Mouse (Mus musculus) mouse embryonic stem cell (cell line): ENCODE results near the gene Itga6.
"Not testable (repeated sequence)": the region's sequence is repeated elsewhere in the genome, so short reads cannot be mapped to it uniquely, and the experiment has no call there.

Experiments
- in situ Hi-C, 2 experiments: fragments of 300-500 bp; cut with MboI; formaldehyde crosslinking; loops; 1 replicate in 1 of 2; 3 replicates in 1 of 2; pipeline ENCODE4 v1.14.3; 2019 to 2020; ENCODE audit warnings: low sequenced_read_pairs in 2 of 2, low pct_unique_long_range_greater_than_20kb in 1 of 2, mixed read lengths in 1 of 2; ENCODE audit not compliant: unreplicated experiment in 1 of 2

The Itga6 gene

DNA sequence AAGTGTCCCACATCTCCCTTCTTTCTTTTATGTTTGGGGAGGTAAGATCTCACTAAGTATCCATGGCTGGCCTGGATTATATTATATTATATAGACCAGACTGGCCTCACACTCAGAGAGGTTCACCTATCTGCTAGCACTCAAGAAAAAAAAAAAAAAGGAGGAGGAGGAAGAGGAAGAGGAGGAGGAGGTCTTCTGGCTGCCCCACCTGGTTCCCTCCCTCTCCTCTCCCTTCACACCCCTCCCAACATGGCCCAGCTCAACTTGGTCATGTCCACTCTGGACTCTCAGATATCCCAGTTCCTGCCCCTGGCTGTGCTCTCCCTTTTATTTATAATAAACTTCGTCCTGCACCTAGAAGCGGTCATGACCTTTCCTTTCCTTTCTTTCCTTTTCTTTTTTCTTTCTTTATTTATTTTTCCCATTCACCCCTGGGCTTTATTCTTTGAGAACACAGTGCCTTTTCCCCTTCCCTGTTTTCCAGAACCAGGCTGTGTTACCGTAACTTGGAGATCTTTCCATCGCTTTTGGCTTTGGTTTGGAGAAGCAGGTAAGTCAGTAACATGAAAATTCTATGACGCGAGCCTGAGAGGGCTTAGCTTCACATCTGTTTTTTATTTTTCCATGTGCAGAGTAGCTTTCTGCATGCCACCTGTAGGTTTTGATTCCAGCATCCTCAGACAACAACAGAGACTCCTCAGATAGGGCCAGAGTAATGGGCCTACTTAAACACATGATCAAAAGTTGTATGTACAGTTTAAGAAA lies at the start of gene Itga6:
Gene Itga6, plus strand, starts transcription at position 7 of the 765 bp plus-strand sequence.
- in situ Hi-C loops: loop anchor here in 1 of 2 experiments (5.0 kb wide), 1 partner anchor 52 kb away; no protein-coding TSS in a partner anchor

- in situ Hi-C loops: no loop called here
Observed at GRCm38 (mm10) chr2:71696776-71697175, 48.6 kb upstream of the Itga6 start.

- in situ Hi-C loops: no loop called here
Observed at GRCm38 (mm10) chr2:71697408-71698336, 47.7 kb upstream of the Itga6 start.

- in situ Hi-C loops: no loop called here
Observed at GRCm38 (mm10) chr2:71698366-71698765, 47.0 kb upstream of the Itga6 start.

GRCm38 (mm10) chr2:71698942-71699341 lies 46.5 kb upstream of the Itga6 start:
- in situ Hi-C loops: no loop called here

DNA sequence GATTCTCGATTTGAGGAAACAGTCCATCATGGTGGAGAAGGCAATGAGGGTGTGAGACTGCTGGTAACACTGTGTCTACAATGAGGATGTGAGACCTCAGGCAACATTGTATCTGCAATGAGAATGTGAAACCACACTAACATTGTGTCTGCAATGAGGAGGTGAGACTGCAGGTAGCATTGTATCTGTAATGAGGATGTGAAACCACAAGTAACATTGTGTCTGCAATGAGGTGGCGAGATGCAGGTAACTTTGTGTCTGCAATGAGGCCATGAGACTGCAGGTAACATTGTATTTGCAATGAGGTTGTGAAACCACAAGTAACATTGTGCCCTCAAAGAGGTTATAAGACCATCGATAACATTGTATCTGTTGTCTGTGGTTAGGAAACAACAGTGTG lies 44.1 kb upstream of the Itga6 start:
- in situ Hi-C loops: no loop called here

DNA sequence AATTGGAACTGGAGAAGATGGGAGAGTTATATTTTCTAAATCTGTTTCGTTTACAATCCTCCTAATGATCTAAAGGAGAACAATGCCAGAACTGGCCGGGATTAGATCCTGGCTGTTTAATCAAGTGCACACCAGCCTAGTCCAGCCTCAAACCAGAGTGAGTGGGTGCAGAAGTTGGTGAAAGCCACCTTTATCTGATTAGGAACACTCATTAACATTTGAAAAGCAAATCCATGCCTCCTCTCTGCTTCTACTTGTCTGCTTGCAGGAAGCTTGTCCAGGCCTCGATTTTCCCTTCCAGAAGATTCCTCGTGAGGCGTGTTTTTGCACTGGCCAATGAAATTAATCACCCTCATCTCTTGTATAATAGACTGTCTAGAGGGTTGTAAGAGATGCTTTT lies 41.1 kb upstream of the Itga6 start:
- in situ Hi-C loops: no loop called here

DNA sequence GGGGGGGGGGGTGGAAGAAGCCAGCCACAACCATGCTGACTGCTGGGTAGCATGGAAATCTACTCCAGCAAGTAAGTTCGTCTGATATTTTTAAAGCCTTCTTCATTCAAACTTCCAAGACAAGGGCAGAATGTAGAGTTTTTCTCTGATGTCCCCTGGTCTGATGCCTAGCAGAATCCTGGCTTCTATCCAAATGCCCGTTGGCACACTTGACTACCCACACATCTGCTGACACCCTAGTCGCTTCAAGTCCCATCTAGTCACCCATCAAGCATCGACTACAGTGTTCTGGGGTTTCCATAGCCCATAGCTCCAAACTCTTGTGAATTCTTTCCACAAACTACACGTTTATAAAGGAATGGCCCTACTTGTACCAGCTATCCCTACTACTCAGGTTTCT lies 36.5 kb upstream of the Itga6 start:
- in situ Hi-C loops: no loop called here

GRCm38 (mm10) chr2:71711640-71712039 lies 33.8 kb upstream of the Itga6 start:
- in situ Hi-C loops: no loop called here

GRCm38 (mm10) chr2:71714416-71714815 lies 31.0 kb upstream of the Itga6 start:
- in situ Hi-C loops: no loop called here

GRCm38 (mm10) chr2:71719005-71719386 lies 26.4 kb upstream of the Itga6 start:
- in situ Hi-C loops: no loop called here

DNA sequence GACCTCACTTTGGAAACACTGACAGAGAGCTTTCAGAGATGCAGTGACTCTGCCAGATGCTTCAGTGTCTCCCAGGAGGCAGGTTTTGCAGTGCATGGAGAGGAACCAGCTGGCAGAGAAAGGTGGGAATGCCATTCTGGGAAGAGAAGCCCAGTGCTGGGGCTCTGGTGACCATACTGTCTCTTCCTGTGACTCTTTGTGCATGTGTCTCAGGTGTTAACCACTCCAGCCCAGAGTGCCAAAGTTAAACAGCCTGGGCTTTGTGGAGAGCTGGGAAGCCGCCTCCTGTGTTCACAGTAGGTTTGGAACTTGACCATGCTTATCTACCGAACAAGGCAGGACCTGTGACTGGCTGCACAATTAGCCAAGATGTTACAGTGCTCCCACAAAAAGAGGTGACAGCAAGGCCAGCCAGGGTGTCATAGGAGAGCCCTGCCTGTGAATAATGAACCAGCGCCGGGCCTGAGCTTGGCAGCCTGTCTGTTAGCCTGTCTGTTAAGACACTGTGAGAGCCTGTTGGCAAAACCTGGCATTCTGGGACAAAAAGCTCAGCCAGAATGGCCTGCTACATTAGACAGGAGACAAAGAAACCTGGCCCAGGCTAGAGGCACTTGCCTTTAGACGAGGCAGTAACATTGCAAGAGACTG lies 25.9 kb upstream of the Itga6 start:
- in situ Hi-C loops: no loop called here

DNA sequence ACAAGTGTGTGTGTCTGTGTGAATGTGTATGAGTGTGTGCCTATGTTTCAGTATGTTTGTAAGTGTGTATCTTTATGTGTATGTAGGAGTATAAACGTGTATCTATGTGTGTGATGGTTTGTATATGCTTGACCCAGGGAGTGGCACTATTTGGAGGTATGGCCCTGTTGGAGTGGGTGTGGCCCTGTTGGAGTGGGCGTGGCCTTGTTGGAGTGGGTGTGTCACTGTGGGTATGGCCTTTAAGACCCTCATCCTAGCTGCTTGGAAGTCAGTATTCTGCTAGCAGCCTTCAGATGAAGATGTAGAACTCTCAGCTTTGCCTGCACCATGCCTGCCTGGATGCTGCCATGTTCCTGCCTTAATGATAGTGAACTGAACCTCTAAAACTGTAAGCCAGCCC lies 24.9 kb upstream of the Itga6 start:
- in situ Hi-C loops: not testable (repeated sequence)

DNA sequence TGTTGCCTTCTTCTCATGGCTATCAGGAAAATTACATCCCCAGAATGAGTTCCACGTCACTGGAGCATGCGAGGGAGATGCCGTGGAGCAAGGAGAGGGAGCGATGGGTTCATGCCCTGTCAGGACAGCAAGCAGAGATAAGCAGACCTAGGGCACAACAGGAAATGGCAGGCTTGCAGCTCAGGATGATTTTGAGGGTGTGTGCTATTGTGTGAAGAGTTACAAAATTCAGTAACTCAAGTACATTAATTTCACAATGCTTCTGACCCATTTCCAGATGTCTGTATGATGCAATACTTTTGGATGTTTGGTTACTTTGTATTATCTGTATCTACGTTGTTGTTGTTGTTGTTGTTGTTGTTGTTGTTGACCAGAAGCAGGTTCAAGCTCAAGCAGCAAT lies 22.5 kb upstream of the Itga6 start:
- in situ Hi-C loops: no loop called here

GRCm38 (mm10) chr2:71723623-71724022 lies 21.8 kb upstream of the Itga6 start:
- in situ Hi-C loops: no loop called here

GRCm38 (mm10) chr2:71724028-71724427 lies 21.4 kb upstream of the Itga6 start:
- in situ Hi-C loops: no loop called here

DNA sequence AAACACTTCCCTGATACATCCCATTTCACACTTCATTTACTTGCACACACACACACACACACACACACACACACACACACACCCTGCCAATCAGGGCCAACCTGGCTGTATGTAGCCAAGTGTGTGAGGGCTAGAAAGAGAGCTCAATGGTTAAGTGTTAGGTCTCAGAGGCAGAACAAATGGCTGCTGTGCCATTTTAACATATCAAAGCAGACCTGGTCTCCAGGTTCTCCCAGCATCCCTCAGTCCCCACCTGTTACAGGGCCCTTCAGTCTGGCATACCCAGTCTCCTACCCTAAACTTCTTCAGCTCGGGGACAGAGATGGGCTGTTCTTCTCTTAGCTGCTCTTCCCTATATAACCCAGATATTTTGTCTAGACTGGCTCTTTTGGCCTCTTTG lies 20.0 kb upstream of the Itga6 start:
- in situ Hi-C loops: no loop called here

DNA sequence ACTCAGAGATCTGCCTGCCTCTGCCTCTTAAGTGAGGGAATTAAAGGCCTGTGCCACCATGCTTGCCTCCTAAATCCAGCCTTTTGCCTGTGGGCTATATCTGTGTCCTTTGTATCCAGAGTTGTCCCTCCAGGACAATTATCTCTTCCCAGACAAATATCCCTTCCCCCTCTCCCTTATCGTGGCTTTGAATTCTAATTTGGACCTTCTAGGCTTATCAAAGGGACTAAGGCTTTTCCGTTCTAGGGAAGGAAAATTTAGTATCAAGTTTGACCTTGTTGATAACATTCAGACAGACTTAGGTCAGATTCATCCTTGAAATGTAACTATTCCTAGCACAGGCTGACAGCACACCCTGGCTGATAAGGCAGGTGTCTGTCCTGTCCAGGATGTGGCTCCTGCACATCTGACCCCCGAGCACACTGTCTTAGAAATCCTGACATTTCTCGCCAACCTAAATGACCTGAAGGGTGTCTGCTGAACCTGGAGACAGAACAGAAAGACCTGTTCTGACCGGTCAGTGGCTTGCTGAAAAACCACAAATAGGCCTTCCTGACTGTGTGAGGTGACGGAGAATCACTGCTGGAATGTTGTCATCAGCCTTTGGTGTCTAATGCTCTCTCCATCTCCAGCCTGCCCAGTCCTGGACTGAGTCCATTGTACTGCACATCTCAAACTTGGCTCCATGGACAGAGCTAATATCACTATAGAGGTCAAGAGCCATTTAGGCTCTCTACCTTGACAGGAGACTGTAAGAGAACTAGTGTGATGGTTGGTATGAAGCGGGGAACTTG lies 18.3 kb upstream of the Itga6 start:
- in situ Hi-C loops: no loop called here
